Mouse (Mus musculus): ENCODE data around the gene Trp53rkb.

DNA sequence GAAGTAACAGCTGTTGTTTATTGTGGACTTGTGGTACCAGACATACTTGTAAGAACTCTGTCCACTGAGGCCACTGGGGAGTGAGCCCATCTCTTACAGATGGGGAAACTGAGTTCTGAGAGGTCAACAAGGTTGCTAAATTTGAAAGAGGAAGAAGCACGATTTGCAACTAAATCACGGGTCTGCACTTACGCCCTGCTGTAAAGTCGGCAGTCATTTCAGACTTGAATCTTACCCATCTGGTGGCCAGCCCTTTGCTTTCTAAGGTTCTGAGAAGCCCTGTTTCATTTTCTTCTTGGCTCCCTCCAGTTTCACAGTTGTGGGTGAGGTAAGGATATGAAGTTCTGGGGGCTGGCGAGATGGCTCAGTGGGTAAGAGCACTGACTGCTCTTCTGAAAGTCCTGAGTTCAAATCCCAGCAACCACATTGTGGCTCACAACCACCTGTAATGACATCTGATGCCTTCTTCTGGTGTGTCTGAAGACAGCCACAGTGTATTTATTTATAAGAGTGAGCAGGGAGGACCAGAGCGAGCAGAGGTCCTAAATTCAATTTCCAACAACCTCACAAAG, 41.6 kb upstream of the Trp53rkb start:
- TF ChIP-seq CTCF (IDR thresholded peaks at IDR 0.05; ENCODE audit: borderline replicate concordance, control insufficient read depth, extremely low read depth, insufficient read depth, low read length, poor library complexity) = no peak
- TF ChIP-seq POLR2A (IDR thresholded peaks at IDR 0.05; ENCODE audit: control insufficient read depth, extremely low read depth, insufficient read depth, low read length, poor library complexity) = no peak
